ENCODE assay signal across 10 mouse cellular contexts in genomic region chr1:191995488-191995887, GRCm38 (mm10). TPM values are rescaled to one million over a fixed set of nuclear protein-coding genes. Genes with fewer than 3 reads are reported as not detected.
DNase-seq lines count a peak whose midpoint lies in the region; ATAC-seq and TF ChIP-seq lines count a peak whose summit lies in the region.
"Had no signal": no experiment of that assay in that cellular context is flagged by ENCODE, and none has a peak within 500 bp of the region (broad histone marks: within the 10 kb centered on the region; RNA-seq: fewer than 3 reads in every experiment).

No protein-coding gene starts in this region.

- H3K27me3 ChIP-seq in forebrain, embryonic 11.5 days (ENCODE audit: control insufficient read depth, insufficient read depth, low read length) = no peaks in the 10 kb centered on the region
- no peaks in the 10 kb centered on the region for H3K27me3 ChIP-seq in forebrain, embryonic 12.5 days
- H3K27me3 ChIP-seq in testis, adult 2 months (ENCODE audit: control insufficient read depth, insufficient read depth, low read length) = no peaks in the 10 kb centered on the region
- H3K27me3 ChIP-seq: hindbrain, embryonic 15.5 days; neural tube, embryonic 13.5 days had no signal

- no peaks in the 10 kb centered on the region for H3K9me3 ChIP-seq in forebrain, embryonic 11.5 days (ENCODE audit: control insufficient read depth, low read length)
- no peaks in the 10 kb centered on the region for H3K9me3 ChIP-seq in forebrain, embryonic 12.5 days
- H3K9me3 ChIP-seq: hindbrain, embryonic 15.5 days; neural tube, embryonic 13.5 days had no signal

- no peak overlapping the region for H3K9ac ChIP-seq in forebrain, embryonic 11.5 days (ENCODE audit: low read length)
- no peak overlapping the region for H3K9ac ChIP-seq in forebrain, embryonic 12.5 days
- H3K9ac ChIP-seq: hindbrain, embryonic 15.5 days; neural tube, embryonic 13.5 days had no signal

- TF ChIP-seq POLR2A in testis, adult 2 months (IDR thresholded peaks at IDR 0.05; ENCODE audit: control insufficient read depth, low read depth, low read length) = no peak

- H3K36me3 ChIP-seq in forebrain, embryonic 11.5 days (ENCODE audit: control insufficient read depth, insufficient read depth, low read length) = no peaks in the 10 kb centered on the region
- H3K36me3 ChIP-seq in forebrain, embryonic 12.5 days (replicated peaks) = no peaks in the 10 kb centered on the region
- no peaks in the 10 kb centered on the region for H3K36me3 ChIP-seq in testis, adult 2 months (ENCODE audit: control insufficient read depth, insufficient read depth, low read length)
- H3K36me3 ChIP-seq: hindbrain, embryonic 15.5 days; neural tube, embryonic 13.5 days had no signal

- peak; percentile 79 for DNase-seq in forebrain, embryonic 11.5 days (ENCODE audit: low spot score)
- DNase-seq in ovary, postnatal 14 days (ENCODE audit: low spot score) = peak; percentile 57
- DNase-seq in ovary, postnatal 10 days (ENCODE audit: low spot score) = no peak
- peak; percentile 69 for DNase-seq in c-Kit-positive CD71-positive TER-119-negative erythroid progenitor cells, embryonic 14.5 days (ENCODE audit: low read depth)

- no peak overlapping the region for H3K4me2 ChIP-seq in forebrain, embryonic 11.5 days (ENCODE audit: low read depth, low read length, severe bottlenecking)
- no peak overlapping the region for H3K4me2 ChIP-seq in forebrain, embryonic 12.5 days
- H3K4me2 ChIP-seq: hindbrain, embryonic 15.5 days; neural tube, embryonic 13.5 days had no signal

- H3K4me3 ChIP-seq in forebrain, embryonic 11.5 days (ENCODE audit: low read depth, low read length) = no peak overlapping the region
- no peak overlapping the region for H3K4me3 ChIP-seq in forebrain, embryonic 12.5 days (replicated peaks)
- H3K4me3 ChIP-seq in testis, adult 2 months (ENCODE audit: control insufficient read depth, low read depth, low read length) = no peak overlapping the region
- H3K4me3 ChIP-seq: hindbrain, embryonic 15.5 days; neural tube, embryonic 13.5 days had no signal

- 51% methylated on average over 4 of the region's 4 CpGs for WGBS in forebrain, embryonic 11.5 days
- WGBS in forebrain, embryonic 12.5 days = 60% methylated on average over 4 of the region's 4 CpGs

- no peak overlapping the region for H3K27ac ChIP-seq in forebrain, embryonic 11.5 days (ENCODE audit: low read depth, low read length)
- H3K27ac ChIP-seq in forebrain, embryonic 12.5 days = no peak overlapping the region
- H3K27ac ChIP-seq in testis, adult 2 months (ENCODE audit: control insufficient read depth, insufficient read depth, low read depth, low read length) = no peak overlapping the region
- H3K27ac ChIP-seq: hindbrain, embryonic 15.5 days; neural tube, embryonic 13.5 days had no signal

- ATAC-seq in forebrain, embryonic 11.5 days (replicated peaks; ENCODE audit: low FRiP score) = no peak
- ATAC-seq in forebrain, embryonic 12.5 days (ENCODE audit: low FRiP score) = no peak
- peak; percentile 32 for ATAC-seq in inflammation-experienced regulatory T-cells, adult 6 months
- ATAC-seq in megakaryocyte, adult 5-6 weeks (ENCODE audit: poor library complexity, severe bottlenecking) = peak; percentile 82

- H3K4me1 ChIP-seq in forebrain, embryonic 11.5 days (replicated peaks; ENCODE audit: control insufficient read depth, insufficient read depth, low read length) = no peaks in the 10 kb centered on the region
- H3K4me1 ChIP-seq in forebrain, embryonic 12.5 days = no peaks in the 10 kb centered on the region
- peaks cover 3% of the 10 kb centered on the region; the same call in 1 of the 2 replicates for H3K4me1 ChIP-seq in testis, adult 2 months (ENCODE audit: control insufficient read depth, insufficient read depth, low read length)
- H3K4me1 ChIP-seq: hindbrain, embryonic 15.5 days had no signal

- peak; percentile 72 for TF ChIP-seq CTCF in testis, adult 2 months (IDR thresholded peaks at IDR 0.05; ENCODE audit: control insufficient read depth, insufficient read depth, insufficient replicate concordance, low read depth, low read length)

RNA-seq across cellular contexts. Expression of gene Rd3, which starts 18.3 kb away (rescaled TPM):
- polyA plus RNA-seq in forebrain, embryonic 11.5 days (2014; fragmentation: Nextera tagmentation; extraction: Ambion mirVana) = 0.92 and 1.6 TPM in 2 replicates
- 2.2 and 2.3 TPM in 2 replicates for polyA plus RNA-seq in forebrain, embryonic 12.5 days (2016; fragmentation: Nextera tagmentation; extraction: Ambion mirVana)
- polyA plus RNA-seq in inflammation-experienced regulatory T-cells, adult 6 months (2017; shearing (Covaris generic)) = under 1 TPM; 0.51 to 0.95 (median 0.88) TPM
- 0.18 and 0.38 TPM in 2 replicates for total RNA-seq in megakaryocyte, adult 5-6 weeks (2015)
- total RNA-seq in megakaryocyte, adult 5-6 weeks (2017) = 0.22 TPM in 1 of 2 replicates, not detected in the other
- 44.9 and 76.7 TPM in 2 replicates for polyA plus RNA-seq in testis, adult 2 months (2012; rRNA removed)

Comparison
In these comparisons a context has a peak if more than half of its experiments do, and no peak if none do; other contexts are left out.
1. ATAC-seq: peak in inflammation-experienced regulatory T-cells, adult 6 months (single experiment) and megakaryocyte, adult 5-6 weeks (single experiment); none in forebrain, embryonic 11.5 days (single experiment) and forebrain, embryonic 12.5 days (single experiment).
2. RNA of gene Rd3, which starts 18.3 kb away (polyA plus RNA-seq): 44.9 to 76.7 TPM in testis, adult 2 months; 2.2 to 2.3 TPM in forebrain, embryonic 12.5 days, 0.92 to 1.6 TPM in forebrain, embryonic 11.5 days and 0.51 to 0.95 TPM in inflammation-experienced regulatory T-cells, adult 6 months; every median in the first group is over 10 times any median in the second.